Mouse (Mus musculus) megakaryocyte, embryonic 14.5 days (primary cell): Measurements from ENCODE around the gene Ehhadh. TPM values are rescaled to one million over a fixed set of nuclear protein-coding genes. Genes with fewer than 3 reads are reported as not detected.
A peak's percentile ranks its signal among the peaks of the same experiment; 100 is the strongest.

Experiments
- H3K27me3 ChIP-seq: replicated peaks from 2 replicates; pipeline ENCODE3; 2012; ENCODE audit warnings: inconsistent platforms
- H3K36me3 ChIP-seq: replicated peaks from 2 replicates; pipeline ENCODE3; 2012; ENCODE audit warnings: low read length, inconsistent platforms, mixed read lengths
- H3K4me1 ChIP-seq: 2 replicates; pipeline ENCODE4 v1.6.1; 2012; ENCODE audit warnings: inconsistent platforms
- H3K4me3 ChIP-seq: replicated peaks from 2 replicates; pipeline ENCODE3; 2012; ENCODE audit warnings: moderate library complexity, mild to moderate bottlenecking, inconsistent platforms
- H3K9me3 ChIP-seq: 2 replicates; pipeline ENCODE4 v1.6.1; 2012; ENCODE audit warnings: inconsistent platforms
- FLI1 ChIP-seq: IDR thresholded peaks from 2 replicates; pipeline ENCODE4 v1.6.1; 2012; ENCODE audit warnings: low read length, inconsistent platforms, mixed read lengths
- GATA1 ChIP-seq: IDR thresholded peaks from 3 replicates; pipeline ENCODE4 v1.6.1; 2012; ENCODE audit warnings: mixed read lengths, low read length, inconsistent platforms, borderline replicate concordance
- polyA plus RNA-seq: library from polyadenylated mRNA; stranded (reverse); fragments of >175 nt; gene quantifications from 2 replicates; pipeline ENCODE4 v1.2.3, GENCODE M21; 2012; ENCODE audit warnings: low replicate concordance; ENCODE audit not compliant: insufficient read depth

The Ehhadh gene
- polyA plus RNA-seq, 1 experiment = 0.30 TPM

- no peak overlapping the region for H3K4me3 ChIP-seq
- peaks cover 10% of the 10 kb centered on the region; the same call in 1 of the 2 replicates for H3K4me1 ChIP-seq
- peaks cover 10% of the 10 kb centered on the region; the same call in 1 of the 2 replicates for H3K9me3 ChIP-seq
- H3K36me3 ChIP-seq = no peaks in the 10 kb centered on the region
- TF ChIP-seq GATA1 (no peak), FLI1 (no peak)
- H3K27me3 ChIP-seq = peaks cover 2% of the 10 kb centered on the region
Observed at GRCm38 (mm10) chr16:21742898-21743297, 44.7 kb downstream of the Ehhadh start.

- Histone ChIP-seq H3K4me1 (peaks cover 10% of the 10 kb centered on the region; the same call in 1 of the 2 replicates), H3K4me3 (no peak overlapping the region), H3K36me3 (no peaks in the 10 kb centered on the region), H3K27me3 (peaks cover 2% of the 10 kb centered on the region), H3K9me3 (peaks cover 10% of the 10 kb centered on the region; the same call in 1 of the 2 replicates)
- TF ChIP-seq FLI1 (no peak), GATA1 (no peak)
Observed at GRCm38 (mm10) chr16:21742191-21742870, 45.3 kb downstream of the Ehhadh start.

- TF ChIP-seq FLI1 = no peak
- no peak for TF ChIP-seq GATA1
- H3K9me3 ChIP-seq = peaks cover 10% of the 10 kb centered on the region; the same call in 1 of the 2 replicates
- no peak overlapping the region for H3K4me3 ChIP-seq
- peaks cover 5% of the 10 kb centered on the region for H3K27me3 ChIP-seq
- no peaks in the 10 kb centered on the region for H3K36me3 ChIP-seq
- peaks cover 10% of the 10 kb centered on the region; the same call in 1 of the 2 replicates for H3K4me1 ChIP-seq
Observed at GRCm38 (mm10) chr16:21741542-21741941, 46.1 kb downstream of the Ehhadh start.

GRCm38 (mm10) chr16:21735638-21736037 is 52.0 kb downstream of the Ehhadh start:
- TF ChIP-seq FLI1 (no peak), GATA1 (no peak)
- peaks cover 11% of the 10 kb centered on the region for H3K27me3 ChIP-seq
- 0 out of 2 replicates have a peak, but pooled peaks cover 5% of the 10 kb centered on the region for H3K9me3 ChIP-seq
- no peak overlapping the region for H3K4me3 ChIP-seq
- no peaks in the 10 kb centered on the region for H3K4me1 ChIP-seq
- H3K36me3 ChIP-seq = no peaks in the 10 kb centered on the region

- Histone ChIP-seq H3K36me3 (no peaks in the 10 kb centered on the region), H3K9me3 (peaks cover 5% of the 10 kb centered on the region), H3K4me1 (peaks cover 7% of the 10 kb centered on the region), H3K27me3 (peaks cover 13% of the 10 kb centered on the region), H3K4me3 (peak overlapping the region; percentile 89)
- no peak for TF ChIP-seq GATA1
- TF ChIP-seq FLI1 = no peak
Observed at GRCm38 (mm10) chr16:21727897-21728364, 59.7 kb downstream of the Ehhadh start.

GRCm38 (mm10) chr16:21727421-21727820 is 60.2 kb downstream of the Ehhadh start:
- no peak for TF ChIP-seq GATA1
- TF ChIP-seq FLI1 = no peak
- no peak overlapping the region for H3K4me3 ChIP-seq
- peaks cover 11% of the 10 kb centered on the region for H3K27me3 ChIP-seq
- H3K4me1 ChIP-seq = peaks cover 7% of the 10 kb centered on the region
- H3K36me3 ChIP-seq = no peaks in the 10 kb centered on the region
- peaks cover 5% of the 10 kb centered on the region for H3K9me3 ChIP-seq

- Histone ChIP-seq H3K9me3 (peaks cover 5% of the 10 kb centered on the region), H3K36me3 (no peaks in the 10 kb centered on the region), H3K27me3 (peaks cover 5% of the 10 kb centered on the region), H3K4me1 (peaks cover 6% of the 10 kb centered on the region), H3K4me3 (no peak overlapping the region)
- no peak for TF ChIP-seq GATA1
- TF ChIP-seq FLI1 = no peak
Observed at GRCm38 (mm10) chr16:21724261-21724660, 63.3 kb downstream of the Ehhadh start.

GRCm38 (mm10) chr16:21719770-21720169 is 67.8 kb downstream of the Ehhadh start:
- H3K4me1 ChIP-seq = peaks cover 6% of the 10 kb centered on the region
- H3K4me3 ChIP-seq = no peak overlapping the region
- peaks cover 7% of the 10 kb centered on the region for H3K27me3 ChIP-seq
- no peaks in the 10 kb centered on the region for H3K36me3 ChIP-seq
- H3K9me3 ChIP-seq = peaks cover 5% of the 10 kb centered on the region
- TF ChIP-seq GATA1 = no peak
- no peak for TF ChIP-seq FLI1

GRCm38 (mm10) chr16:21714516-21714915 is 73.1 kb downstream of the Ehhadh start:
- peaks cover 10% of the 10 kb centered on the region for H3K27me3 ChIP-seq
- H3K9me3 ChIP-seq = no peaks in the 10 kb centered on the region
- H3K4me3 ChIP-seq = no peak overlapping the region
- peaks cover 11% of the 10 kb centered on the region for H3K4me1 ChIP-seq
- TF ChIP-seq GATA1 = no peak
- no peak for TF ChIP-seq FLI1
- no peaks in the 10 kb centered on the region for H3K36me3 ChIP-seq

Other genes with a start within 250 kb of the Ehhadh start
- 1.3 TPM in 1 of 2 replicates, not detected in the other for gene 2510009E07Rik, start 93.1 kb downstream of the Ehhadh start, polyA plus RNA-seq
- 0.03 TPM in 1 of 2 replicates, not detected in the other for gene Map3k13, start 6.5 kb upstream of the Ehhadh start, polyA plus RNA-seq
- 1.3 and 5.7 TPM in 2 replicates for gene Tmem41a, start 159.7 kb upstream of the Ehhadh start, polyA plus RNA-seq
- not detected in 2 replicates for gene Liph, start 207.9 kb upstream of the Ehhadh start, polyA plus RNA-seq
- 1.5 and 2.7 TPM in 2 replicates for gene Senp2, start 221.7 kb upstream of the Ehhadh start, polyA plus RNA-seq